Mouse (Mus musculus) left cerebral cortex, adult 18-20 months (tissue): Measurements from ENCODE around the gene Fgf15. TPM values are rescaled to one million over a fixed set of nuclear protein-coding genes. Genes with fewer than 3 reads are reported as not detected.
A peak's percentile ranks its signal among the peaks of the same experiment; 100 is the strongest.

Experiments used
- DNase-seq, 2 experiments: peaks; one replicate each; pipeline ENCODE4 v3.0.0; 2021 to 2022; ENCODE audit warnings: low spot score in 2 of 2, mixed read lengths in 1 of 2
- total RNA-seq, 2 experiments: library from RNA; stranded (reverse); gene quantifications; 2 replicates each; pipeline ENCODE4 v1.2.3; 2021

Gene Fgf15
- total RNA-seq, 2 experiments from 2014 or later = not detected

DNA sequence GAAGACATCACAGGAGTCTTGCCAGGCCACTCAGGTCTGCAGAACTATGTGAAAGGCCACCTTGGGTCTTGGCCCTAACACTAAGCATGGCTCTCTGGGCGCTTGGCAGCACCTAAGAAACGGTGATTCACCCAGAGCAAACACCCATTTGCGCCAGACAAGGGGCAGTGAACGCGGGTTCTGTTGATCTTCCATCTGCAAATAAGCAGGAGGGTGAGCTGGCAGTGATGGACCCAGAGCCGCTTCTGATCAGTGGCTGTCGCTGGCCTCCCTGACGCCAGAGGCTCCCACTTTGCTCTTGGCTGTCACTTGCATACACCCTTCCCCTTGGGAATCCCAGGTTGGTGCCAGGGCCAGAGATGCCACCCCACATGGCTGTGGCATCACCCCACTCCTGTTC is 33.2 kb downstream of the Fgf15 start:
- DNase-seq = no peak

GRCm38 (mm10) chr7:144929931-144930330 is 33.6 kb downstream of the Fgf15 start:
- no peak for DNase-seq

DNA sequence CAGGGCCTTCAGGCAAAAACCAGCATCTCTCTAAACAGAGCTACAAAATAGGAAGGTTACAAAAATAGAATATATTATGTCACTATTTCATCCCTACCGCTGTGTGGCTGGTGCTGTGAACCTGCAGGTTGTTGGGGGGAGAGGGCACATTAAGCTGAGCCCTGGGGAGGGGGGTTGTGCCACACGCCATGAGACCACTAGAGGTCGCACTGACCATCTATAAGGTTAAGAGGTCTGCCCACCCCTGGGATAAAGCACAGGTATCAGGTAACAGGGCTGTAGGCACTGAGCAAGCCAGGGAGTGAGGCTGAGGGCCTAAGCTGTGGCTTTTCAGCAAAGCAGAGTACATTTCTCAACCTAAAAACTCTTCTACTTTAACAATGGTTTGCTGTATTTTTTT is 35.4 kb downstream of the Fgf15 start:
- DNase-seq = no peak

DNA sequence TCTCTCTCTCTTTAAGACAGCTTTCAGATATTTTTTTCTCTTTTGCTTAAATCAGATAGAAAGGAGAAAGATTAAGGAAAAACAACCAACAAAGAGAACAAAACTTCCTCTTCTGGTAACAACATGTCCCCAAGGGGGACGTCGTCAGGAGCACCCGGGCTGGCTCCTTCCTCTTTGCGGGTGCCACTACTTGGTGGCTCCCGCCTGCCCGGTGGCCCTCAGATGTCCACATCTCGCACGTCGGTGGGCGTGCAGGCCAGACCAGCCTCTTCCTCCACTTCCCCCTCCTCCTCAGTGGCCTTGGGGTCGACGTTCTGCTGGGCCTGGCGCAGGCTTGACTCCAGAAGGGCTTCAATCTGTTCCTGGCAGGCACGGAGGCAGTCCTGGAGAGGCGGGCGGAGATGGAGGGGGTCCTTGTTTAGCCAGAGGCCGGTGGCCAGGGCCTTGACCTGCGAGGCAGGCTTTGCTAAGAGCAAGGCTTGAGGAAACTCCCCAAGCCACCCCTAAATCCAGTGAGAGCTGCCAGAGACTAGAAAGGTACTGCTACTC is 36.1 kb downstream of the Fgf15 start:
- DNase-seq = no peak

DNA sequence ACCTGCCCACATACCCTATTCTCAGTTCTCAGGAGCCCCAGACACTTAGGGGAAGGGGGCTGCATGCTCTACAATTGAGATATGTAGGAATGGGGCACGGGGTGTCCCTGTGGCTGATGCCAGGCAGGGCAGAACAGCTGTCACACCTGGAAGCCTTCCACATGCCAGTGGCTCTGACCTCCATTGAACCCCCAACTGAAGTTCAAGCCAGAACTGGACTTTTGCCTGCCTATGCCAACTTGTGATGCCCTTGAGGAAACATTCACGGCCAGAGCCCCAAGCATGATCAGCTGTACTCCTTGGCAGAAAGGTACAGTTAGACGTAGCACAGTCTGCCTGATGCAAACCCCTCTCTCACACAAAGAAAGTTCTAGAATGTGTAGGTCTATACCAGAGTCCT is 37.0 kb downstream of the Fgf15 start:
- no peak for DNase-seq

DNA sequence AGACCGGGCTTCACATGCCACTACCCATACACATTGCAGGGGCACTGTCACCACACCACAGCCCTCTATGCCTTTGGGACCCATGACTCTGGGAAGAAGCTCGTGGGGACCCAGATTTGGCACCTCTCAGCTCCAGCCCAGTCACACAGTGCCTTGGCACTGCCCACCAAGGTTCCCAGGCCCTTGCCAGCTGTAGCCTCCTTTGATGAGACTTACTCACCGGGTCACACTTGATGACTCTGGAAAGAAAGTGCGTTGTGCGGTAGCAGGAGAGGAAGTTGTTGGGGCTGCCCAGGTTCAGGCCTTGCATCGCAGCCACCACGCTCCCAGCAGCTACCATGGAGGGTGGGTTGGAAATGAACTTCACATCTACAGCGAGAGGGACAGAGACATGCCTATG is 37.5 kb downstream of the Fgf15 start:
- DNase-seq = no peak

GRCm38 (mm10) chr7:144934901-144935300 is 38.6 kb downstream of the Fgf15 start:
- DNase-seq = no peak

DNA sequence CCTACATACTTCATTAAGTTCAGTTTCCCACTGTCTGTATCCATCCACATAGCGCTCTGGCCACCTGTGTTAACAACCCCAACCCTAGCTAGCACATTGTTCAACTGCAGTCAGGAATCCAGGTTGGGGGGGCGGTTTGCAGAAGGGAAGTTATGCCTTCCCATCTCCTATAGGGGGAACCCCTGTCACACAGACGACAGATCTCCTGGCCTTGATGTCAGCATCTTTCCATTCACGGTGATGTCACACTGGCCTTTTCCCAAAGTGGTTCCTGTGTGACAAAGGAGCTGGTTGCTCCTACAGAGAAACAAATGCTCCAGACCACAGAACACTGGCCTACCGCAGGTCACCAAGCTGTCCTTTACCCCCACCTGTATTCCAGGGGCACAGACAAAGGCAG is 39.2 kb downstream of the Fgf15 start:
- DNase-seq = no peak

DNA sequence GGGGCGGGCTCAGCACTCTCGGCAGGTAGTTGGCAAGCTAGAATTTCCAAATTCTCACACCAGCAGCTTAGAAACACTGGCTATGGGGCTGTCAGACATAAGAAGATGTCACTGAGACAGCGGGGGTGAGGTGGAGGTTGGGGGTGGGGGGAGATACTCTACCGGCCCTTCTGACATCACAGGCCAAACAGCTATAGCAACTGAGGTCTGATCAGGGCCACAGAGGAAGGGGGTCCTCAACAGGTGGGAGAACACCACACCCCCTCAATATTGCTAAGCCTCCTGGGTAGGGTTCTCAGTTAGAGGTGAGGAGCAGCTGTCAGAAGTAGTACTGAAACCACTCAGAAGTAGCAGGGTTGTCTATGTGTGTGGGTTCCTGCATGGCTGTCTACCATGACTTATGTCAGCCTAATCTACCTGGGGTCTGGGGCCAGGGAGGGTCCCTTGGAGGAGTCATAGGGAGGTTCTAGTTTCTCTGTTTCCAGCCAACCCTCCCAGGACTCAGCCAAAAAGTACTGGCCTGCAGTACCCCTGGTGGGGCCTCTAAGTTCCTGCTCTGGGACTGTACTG is 40.1 kb downstream of the Fgf15 start:
- no peak for DNase-seq

DNA sequence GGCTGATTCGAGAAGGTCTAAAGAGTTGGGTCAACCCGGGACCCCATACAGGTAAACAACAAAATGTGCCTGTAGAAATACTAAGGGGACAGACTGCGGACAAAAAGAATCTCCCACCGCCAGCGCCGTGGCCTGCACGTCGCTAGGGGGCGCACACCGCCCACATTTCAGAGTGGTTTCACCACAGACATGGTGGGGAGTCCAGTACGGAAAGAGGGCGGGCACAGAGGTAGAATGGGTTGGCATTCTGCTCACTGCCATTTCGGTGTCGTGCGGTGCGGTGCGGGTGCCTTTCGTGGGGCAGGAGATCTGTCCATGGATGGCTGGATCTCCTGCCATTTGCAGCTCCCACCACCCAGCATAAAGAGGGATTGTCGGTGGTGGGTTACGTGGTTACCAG is 41.2 kb downstream of the Fgf15 start:
- DNase-seq = peak; percentile 91 to 92

DNA sequence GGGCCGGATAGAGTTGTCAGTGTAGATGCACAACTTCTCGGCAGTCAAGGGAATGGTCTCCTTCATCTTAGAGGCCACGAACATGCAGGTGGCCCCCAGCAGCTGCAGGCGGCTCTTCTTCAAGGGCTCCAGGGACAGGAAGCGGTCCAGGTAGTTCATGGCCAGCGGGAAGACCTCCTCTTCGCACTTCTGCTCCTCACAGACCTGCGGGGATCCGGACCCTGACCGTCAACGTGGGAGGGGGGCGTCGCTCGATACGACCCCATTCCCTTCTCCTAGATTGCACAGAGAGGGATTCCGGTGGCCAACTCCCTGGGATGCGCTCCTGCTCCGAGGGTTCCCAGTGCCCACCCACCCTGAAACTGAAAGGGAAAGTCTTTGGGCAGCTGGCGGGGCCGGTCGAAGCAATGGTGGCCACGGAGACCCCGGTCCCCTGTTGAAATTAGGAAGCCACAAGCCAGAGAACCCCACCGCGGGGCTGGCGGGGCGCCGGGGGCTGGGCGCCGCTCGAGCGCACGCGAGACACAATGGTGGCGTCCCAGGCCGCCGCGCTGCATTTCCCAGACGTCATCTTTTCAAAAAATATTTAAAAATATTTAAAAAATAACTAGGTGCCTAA is 41.7 kb downstream of the Fgf15 start:
- DNase-seq = no peak

DNA sequence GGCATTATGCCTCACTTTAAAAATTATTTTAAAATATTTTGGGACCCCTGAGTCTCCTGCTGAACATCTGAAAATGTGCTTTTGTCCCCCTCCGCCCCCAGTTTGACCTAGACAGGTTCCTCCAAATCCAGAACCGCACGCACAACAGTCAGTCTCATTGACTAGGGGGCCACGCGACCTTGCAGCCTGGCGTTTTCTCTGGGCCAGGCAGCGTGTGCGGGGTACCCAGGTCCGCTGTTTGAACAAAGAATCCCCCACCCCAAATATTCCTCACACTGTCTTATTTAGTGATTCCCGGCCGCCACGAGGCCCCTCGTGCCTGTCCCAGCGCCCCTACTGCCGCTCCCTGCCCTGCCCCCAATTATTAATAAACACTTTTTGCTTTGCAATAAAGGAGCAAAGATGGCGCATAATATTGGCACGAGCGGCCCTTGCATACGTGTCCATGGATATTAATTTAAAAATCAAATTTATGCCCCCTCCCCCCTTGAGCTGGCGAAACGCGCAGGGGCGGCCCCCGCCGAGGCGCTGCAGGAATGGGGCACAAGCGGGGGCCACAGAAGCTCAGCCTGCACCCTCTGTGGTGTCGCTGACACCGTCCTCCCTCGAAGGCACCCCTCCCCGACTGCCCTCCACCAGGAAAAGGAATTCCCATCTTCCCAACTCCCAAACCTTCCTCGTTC is 42.5 kb downstream of the Fgf15 start:
- no peak for DNase-seq

GRCm38 (mm10) chr7:144939344-144940002 is 43.1 kb downstream of the Fgf15 start, which contains the start of gene Ccnd1:
Ccnd1 (minus strand) TSS chr7:144939925.
- peak; percentile 49 to 69 for DNase-seq

DNA sequence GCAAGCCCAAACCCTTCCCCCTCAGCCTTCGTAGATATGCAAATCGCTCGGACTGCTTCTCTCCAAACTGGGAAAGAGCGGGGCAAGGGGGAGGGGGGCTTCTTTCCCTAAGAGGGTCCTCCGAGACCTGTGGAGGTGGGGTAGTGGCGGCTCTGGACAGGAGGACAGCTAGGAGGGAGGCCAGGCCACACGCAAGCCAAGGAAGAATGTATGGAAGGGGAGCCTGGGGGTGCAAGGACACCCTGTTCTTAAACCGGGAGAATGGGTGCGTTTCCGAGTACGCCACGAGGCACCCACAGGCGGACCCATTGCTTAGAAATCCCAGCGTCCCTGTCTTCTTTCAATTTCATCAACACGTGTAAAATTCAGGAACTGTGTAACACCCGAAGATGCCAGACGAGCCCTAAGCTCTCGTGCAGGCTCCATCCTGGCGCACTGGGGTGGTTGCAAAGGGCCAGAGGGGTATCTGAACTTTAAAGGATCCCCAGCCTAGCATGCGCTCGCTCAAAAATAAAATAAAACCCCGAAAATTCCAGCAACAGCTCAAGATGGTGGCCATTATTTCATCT is 43.8 kb downstream of the Fgf15 start:
- no peak for DNase-seq

GRCm38 (mm10) chr7:144940585-144940984 is 44.3 kb downstream of the Fgf15 start:
- no peak for DNase-seq

DNA sequence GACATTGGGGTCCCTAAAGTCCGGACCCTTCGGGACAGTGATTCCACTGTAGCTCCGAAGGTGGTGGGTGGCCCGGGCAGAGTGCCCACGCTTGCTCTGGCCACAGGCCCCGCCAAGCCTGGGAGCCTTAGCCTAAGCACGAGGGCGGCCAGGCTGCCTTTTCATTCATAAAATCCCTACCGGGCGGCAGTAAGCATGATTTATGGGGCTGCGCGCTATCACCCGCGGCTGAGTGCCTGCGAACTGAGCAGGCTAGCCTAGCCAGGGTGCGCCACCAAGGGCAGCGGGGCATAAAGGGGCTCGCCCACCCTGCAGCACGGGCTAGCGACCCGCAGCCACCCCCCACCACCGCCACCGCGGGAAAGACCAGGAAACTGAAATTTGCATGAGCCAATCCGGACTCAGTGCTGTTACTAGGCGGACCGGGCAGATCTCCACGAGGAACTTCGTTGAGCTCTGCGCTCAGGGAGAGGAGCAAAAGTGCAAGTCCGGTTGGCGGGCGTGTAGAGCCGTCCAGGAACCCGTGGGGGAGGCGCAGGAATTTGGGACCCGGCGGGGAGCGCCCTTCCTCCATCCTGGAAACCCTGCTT is 45.0 kb downstream of the Fgf15 start:
- DNase-seq = peak; percentile 55 to 67

- DNase-seq = no peak
Measured at GRCm38 (mm10) chr7:144942071-144942743, 45.9 kb downstream of the Fgf15 start.

GRCm38 (mm10) chr7:144942744-144943135 is 46.4 kb downstream of the Fgf15 start:
- DNase-seq = no peak

GRCm38 (mm10) chr7:144943254-144943653 is 46.9 kb downstream of the Fgf15 start:
- peak; percentile 70 to 77 for DNase-seq
